Mouse (Mus musculus) Patski (cell line): ENCODE measurements around the gene Rufy2. TPM values are rescaled to one million over a fixed set of nuclear protein-coding genes. Genes with fewer than 3 reads are reported as not detected.

Experiments used
- ATAC-seq: fragments of 100-300 bp; one replicate; pipeline ENCODE4 v1.8.0; 2021
- CTCF ChIA-PET: fragments of 350-600 bp; sonication (Branson Sonifier 250); formaldehyde crosslinking; loops from one replicate; lab custom pipeline; 2022; ENCODE audit warnings: inconsistent platforms; lab: Charles Lee
- POLR2A ChIA-PET: fragments of 350-600 bp; sonication (Branson Sonifier 250); formaldehyde crosslinking; loops from one replicate; lab custom pipeline; 2022; ENCODE audit warnings: antibody characterized with exemption, inconsistent platforms; lab: Charles Lee
- DNase-seq: peaks from one replicate; pipeline ENCODE4 v3.0.0-alpha.2; 2011; ENCODE audit warnings: low read depth, low spot score
- H3K27me3 ChIP-seq: fragments of 371-371 bp; one replicate; pipeline ENCODE4 v1.5.1; 2021
- CTCF ChIP-seq: fragments of 100-300 bp; IDR thresholded peaks from one replicate; pipeline ENCODE4 v1.5.1; 2021
- in situ Hi-C: fragments of 300-500 bp; cut with MboI; formaldehyde crosslinking; loops from 3 replicates; pipeline ENCODE4 v1.11.1; 2018; ENCODE audit warnings: low pct_unique_long_range_greater_than_20kb, mixed read lengths
- polyA plus RNA-seq: library from polyadenylated mRNA; unstranded; gene quantifications from one replicate; pipeline ENCODE4 v1.2.3, GENCODE M21; 2021

Rufy2 gene
- polyA plus RNA-seq, 1 experiment from 2014 or later: 26.5 TPM

DNA sequence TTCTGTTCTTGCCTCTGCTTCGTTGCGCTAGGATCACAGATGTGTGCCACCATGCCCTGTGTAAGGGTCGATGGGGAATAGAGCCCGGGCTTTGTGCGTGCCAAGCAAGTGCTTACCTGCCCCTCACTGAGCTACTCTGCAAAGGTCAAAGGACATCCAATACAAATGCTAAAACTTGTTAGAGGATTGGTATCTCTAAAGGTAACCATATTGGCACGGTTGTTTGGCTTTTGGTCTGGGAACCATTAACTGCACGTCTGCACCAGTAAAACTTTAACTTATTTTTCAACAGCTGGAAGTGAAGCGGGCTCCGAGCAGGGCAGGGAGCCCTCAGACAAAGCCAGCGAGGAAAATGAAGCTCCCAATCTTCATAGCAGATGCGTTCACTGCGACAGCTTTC lies 81.2 kb downstream of the Rufy2 start:
- POLR2A ChIA-PET: no interaction called here
- ATAC-seq: no peak
- CTCF ChIA-PET: no interaction called here
- no peak for TF ChIP-seq CTCF
- in situ Hi-C loops: loop anchor here (5.0 to 10.0 kb wide), 2 partner anchors 34 to 76 kb away; partner anchors contain the start of gene Rufy2
- no peak for DNase-seq
- no peaks in the 10 kb centered on the region for H3K27me3 ChIP-seq

GRCm38 (mm10) chr10:63062696-63063095 lies 82.7 kb downstream of the Rufy2 start:
- in situ Hi-C loops: loop anchor here (5.0 to 10.0 kb wide), 2 partner anchors 35 to 78 kb away; partner anchors contain the start of gene Rufy2
- ChIA-PET POLR2A (interaction anchor here (0.6 kb wide), 1 partner anchor 145 kb away, joined by 8 read pairs; no protein-coding TSS in a partner anchor), CTCF (interaction anchor here (0.8 to 4.8 kb wide), 3 partner anchors 13 to 37 kb away, joined by 3 to 19 read pairs (median 4); partner anchors contain the start of genes Hnrnph3 and Pbld2)
- DNase-seq: no peak
- no peaks in the 10 kb centered on the region for H3K27me3 ChIP-seq
- ATAC-seq: no peak
- TF ChIP-seq CTCF: no peak

DNA sequence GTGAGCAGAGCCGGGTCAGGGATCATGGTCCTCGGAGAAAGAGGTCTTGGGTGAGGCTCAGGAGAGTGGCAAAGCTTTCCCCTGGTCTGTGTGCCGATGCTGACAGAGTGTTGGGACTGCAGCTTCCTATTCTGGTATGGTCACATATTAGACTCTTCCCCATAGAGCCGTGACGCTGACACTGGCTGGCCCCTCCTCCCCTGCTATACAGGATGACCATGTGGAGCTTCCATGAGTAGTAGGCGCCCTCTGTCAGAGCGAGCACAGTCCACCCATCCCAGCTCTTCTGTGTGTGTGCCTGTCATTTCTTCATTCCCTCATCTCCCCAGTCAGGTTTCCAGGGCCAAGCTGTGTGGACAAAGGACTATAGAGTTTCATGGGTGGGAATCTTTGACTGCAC lies 83.3 kb downstream of the Rufy2 start:
- TF ChIP-seq CTCF: no peak
- POLR2A ChIA-PET: interaction anchor here (1.0 kb wide), 1 partner anchor 89 kb away, joined by 4 read pairs; no protein-coding TSS in a partner anchor

GRCm38 (mm10) chr10:63064516-63064915 lies 84.5 kb downstream of the Rufy2 start:
- in situ Hi-C loops: loop anchor here (5.0 to 10.0 kb wide), 2 partner anchors 37 to 80 kb away; partner anchors contain the start of gene Rufy2
- H3K27me3 ChIP-seq: no peaks in the 10 kb centered on the region
- no peak for TF ChIP-seq CTCF
- ChIA-PET CTCF (interaction anchor here (1.2 to 4.8 kb wide), 4 partner anchors 33 to 85 kb away, joined by 3 to 19 read pairs (median 6); partner anchors contain the start of genes Hnrnph3, Pbld2 and Rufy2), POLR2A (interaction anchor here (0.5 kb wide), 1 partner anchor 131 kb away, joined by 5 read pairs; no protein-coding TSS in a partner anchor)
- DNase-seq (no peak), ATAC-seq (no peak)

More for the DNA sequence above, 83.3 kb downstream of the Rufy2 start:
- no peaks in the 10 kb centered on the region for H3K27me3 ChIP-seq
- ATAC-seq: no peak
- in situ Hi-C loops: loop anchor here (5.0 to 10.0 kb wide), 2 partner anchors 36 to 79 kb away; partner anchors contain the start of gene Rufy2
- no peak for DNase-seq
- CTCF ChIA-PET: interaction anchor here (0.8 to 4.8 kb wide), 4 partner anchors 14 to 52 kb away, joined by 3 to 19 read pairs (median 4); partner anchors contain the start of genes Hnrnph3 and Pbld2

GRCm38 (mm10) chr10:63065561-63065960 lies 85.5 kb downstream of the Rufy2 start:
- ATAC-seq (no peak), DNase-seq (no peak)
- in situ Hi-C loops: loop anchor here (10.0 kb wide), 1 partner anchor 81 kb away; the partner anchor contains the start of gene Rufy2
- TF ChIP-seq CTCF: no peak
- ChIA-PET CTCF (interaction anchor here (0.8 to 4.8 kb wide), 11 partner anchors 9 to 287 kb away, joined by 3 to 19 read pairs (median 4); partner anchors contain the start of genes Hnrnph3, Pbld2 and Rufy2), POLR2A (interaction anchor here (0.6 kb wide), 1 partner anchor 40 kb away, joined by 3 read pairs; no protein-coding TSS in a partner anchor)
- no peaks in the 10 kb centered on the region for H3K27me3 ChIP-seq

DNA sequence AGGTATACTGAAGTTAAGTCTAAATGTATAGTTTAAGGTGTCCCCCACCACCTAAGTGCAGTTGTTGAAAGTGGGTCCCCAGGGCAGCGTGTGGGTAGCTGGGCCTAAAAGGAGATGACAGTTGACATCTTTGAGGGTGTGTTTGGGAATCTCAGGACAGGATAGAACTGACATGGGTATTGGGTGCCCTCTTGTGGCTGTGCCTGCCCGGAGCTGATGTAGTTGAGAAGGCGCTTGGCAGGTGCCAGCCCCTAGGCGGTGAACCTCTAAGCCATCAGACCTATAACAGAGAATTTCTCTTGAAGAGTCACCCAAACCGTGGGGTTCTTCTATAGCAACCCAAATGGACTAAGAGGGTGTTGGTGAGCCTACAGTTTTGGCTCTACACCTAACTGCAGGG lies 86.0 kb downstream of the Rufy2 start:
- TF ChIP-seq CTCF: peak; percentile 95
- DNase-seq (peak; percentile 19), ATAC-seq (peak; percentile 74)
- no peaks in the 10 kb centered on the region for H3K27me3 ChIP-seq
- in situ Hi-C loops: loop anchor here (10.0 kb wide), 1 partner anchor 81 kb away; the partner anchor contains the start of gene Rufy2
- CTCF ChIA-PET: interaction anchor here (0.5 to 4.8 kb wide), 15 partner anchors 9 to 287 kb away, joined by 3 to 19 read pairs (median 3); partner anchors contain the start of genes Hnrnph3, Pbld2 and Rufy2
- POLR2A ChIA-PET: no interaction called here

Other genes starting within 250 kb of the Rufy2 start
- 92.3 TPM for gene Ccar1, start 187.9 kb upstream of the Rufy2 start, polyA plus RNA-seq
- 1.5 TPM for gene Tet1, start 71.2 kb upstream of the Rufy2 start, polyA plus RNA-seq
- gene Slc25a16, start 59.6 kb upstream of the Rufy2 start, polyA plus RNA-seq: 27.4 TPM
- gene Dna2, start 33.2 kb upstream of the Rufy2 start, polyA plus RNA-seq: 8.3 TPM
- gene Hnrnph3, start 44.0 kb downstream of the Rufy2 start, polyA plus RNA-seq: 47.3 TPM
- 3.8 TPM for gene Pbld2, start 44.1 kb downstream of the Rufy2 start, polyA plus RNA-seq
- gene Pbld1, start 79.9 kb downstream of the Rufy2 start, polyA plus RNA-seq: 0.59 TPM
- gene Atoh7, start 119.4 kb downstream of the Rufy2 start, polyA plus RNA-seq: not detected
- not detected for gene Mypn, start 223.7 kb downstream of the Rufy2 start, polyA plus RNA-seq